Comparison of ENCODE assay signal across 19 mouse cellular contexts in genomic region chr5:117744654-117745178, GRCm38 (mm10). TPM values are rescaled to one million over a fixed set of nuclear protein-coding genes. Genes with fewer than 3 reads are reported as not detected.
A peak's percentile ranks its signal among the peaks of the same experiment; 100 is the strongest.
DNase-seq lines count a peak whose midpoint lies in the region; ATAC-seq lines count a peak whose summit lies in the region.
"Had no signal": no experiment of that assay in that cellular context is flagged by ENCODE, and none has a peak within 500 bp of the region (broad histone marks: within the 10 kb centered on the region; RNA-seq: fewer than 3 reads in every experiment).

No protein-coding gene starts in this region.

- H3K4me2 ChIP-seq in intestine, embryonic 14.5 days (ENCODE audit: low read length), result no peak overlapping the region
- no peak overlapping the region for H3K4me2 ChIP-seq in intestine, embryonic 16.5 days (ENCODE audit: low read depth, low read length)
- H3K4me2 ChIP-seq: embryonic facial prominence, embryonic 13.5 days; hindbrain, embryonic 13.5 days; intestine, embryonic 15.5 days; liver, embryonic 12.5 days; lung, embryonic 14.5 days; midbrain, embryonic 12.5 days; neural tube, embryonic 13.5 days; stomach, embryonic 15.5 days had no signal

- no peak overlapping the region for H3K9ac ChIP-seq in intestine, embryonic 14.5 days (ENCODE audit: low read length)
- H3K9ac ChIP-seq in intestine, embryonic 16.5 days (ENCODE audit: low read depth, low read length), result no peak overlapping the region
- H3K9ac ChIP-seq: embryonic facial prominence, embryonic 13.5 days; hindbrain, embryonic 13.5 days; intestine, embryonic 15.5 days; liver, embryonic 12.5 days; lung, embryonic 14.5 days; midbrain, embryonic 12.5 days; neural tube, embryonic 13.5 days; stomach, embryonic 15.5 days had no signal

- 0 out of 2 replicates have a peak, but pooled peaks have one; percentile 50 for ATAC-seq in intestine, embryonic 14.5 days (replicated peaks; ENCODE audit: low FRiP score, low TSS enrichment, low read depth)
- ATAC-seq in intestine, embryonic 16.5 days, result no peak
- ATAC-seq: intestine, embryonic 15.5 days; liver, embryonic 12.5 days had no signal

- H3K27me3 ChIP-seq in intestine, embryonic 14.5 days (replicated peaks; ENCODE audit: control insufficient read depth, insufficient read depth, low read length), result no peaks in the 10 kb centered on the region
- no peaks in the 10 kb centered on the region for H3K27me3 ChIP-seq in intestine, embryonic 16.5 days (replicated peaks; ENCODE audit: control insufficient read depth, insufficient read depth, low read length)
- H3K27me3 ChIP-seq: embryonic facial prominence, embryonic 13.5 days; intestine, embryonic 15.5 days; liver, embryonic 12.5 days; midbrain, embryonic 12.5 days; neural tube, embryonic 13.5 days; stomach, embryonic 15.5 days had no signal

- no peak overlapping the region for H3K4me3 ChIP-seq in intestine, embryonic 14.5 days (ENCODE audit: low read depth, low read length)
- no peak overlapping the region for H3K4me3 ChIP-seq in intestine, embryonic 16.5 days (ENCODE audit: low read length)
- H3K4me3 ChIP-seq: embryonic facial prominence, embryonic 13.5 days; hindbrain, embryonic 13.5 days; intestine, embryonic 15.5 days; liver, embryonic 12.5 days; midbrain, embryonic 12.5 days; neural tube, embryonic 13.5 days; stomach, embryonic 15.5 days had no signal

- no peaks in the 10 kb centered on the region for H3K9me3 ChIP-seq in intestine, embryonic 14.5 days (ENCODE audit: control insufficient read depth, low read length)
- H3K9me3 ChIP-seq in intestine, embryonic 16.5 days (ENCODE audit: control insufficient read depth, low read length), result no peaks in the 10 kb centered on the region
- H3K9me3 ChIP-seq: embryonic facial prominence, embryonic 13.5 days; hindbrain, embryonic 13.5 days; intestine, embryonic 15.5 days; liver, embryonic 12.5 days; midbrain, embryonic 12.5 days; neural tube, embryonic 13.5 days; stomach, embryonic 15.5 days had no signal

- H3K27ac ChIP-seq in intestine, embryonic 14.5 days (ENCODE audit: low read depth), result no peak overlapping the region
- no peak overlapping the region for H3K27ac ChIP-seq in intestine, embryonic 16.5 days (ENCODE audit: low read length)
- H3K27ac ChIP-seq: embryonic facial prominence, embryonic 13.5 days; hindbrain, embryonic 13.5 days; intestine, embryonic 15.5 days; liver, embryonic 12.5 days; midbrain, embryonic 12.5 days; neural tube, embryonic 13.5 days; stomach, embryonic 15.5 days had no signal

- 67% methylated on average over 11 of the region's 11 CpGs for WGBS in intestine, embryonic 14.5 days
- 56% methylated on average over 11 of the region's 11 CpGs for WGBS in intestine, embryonic 16.5 days

- H3K4me1 ChIP-seq in intestine, embryonic 14.5 days (replicated peaks; ENCODE audit: control insufficient read depth, insufficient read depth, low read length), result no peaks in the 10 kb centered on the region
- no peaks in the 10 kb centered on the region for H3K4me1 ChIP-seq in intestine, embryonic 16.5 days (ENCODE audit: control insufficient read depth, insufficient read depth, low read length)
- H3K4me1 ChIP-seq: intestine, embryonic 15.5 days; liver, embryonic 12.5 days; stomach, embryonic 15.5 days had no signal

- intact Hi-C loops in left cerebral cortex, postnatal 4 days (cut with DNase I), result no loop called here

- no peaks in the 10 kb centered on the region for H3K36me3 ChIP-seq in intestine, embryonic 14.5 days (ENCODE audit: control insufficient read depth, insufficient read depth, low read length)
- no peaks in the 10 kb centered on the region for H3K36me3 ChIP-seq in intestine, embryonic 16.5 days (ENCODE audit: control insufficient read depth, insufficient read depth, low read length)
- H3K36me3 ChIP-seq: embryonic facial prominence, embryonic 13.5 days; hindbrain, embryonic 13.5 days; intestine, embryonic 15.5 days; liver, embryonic 12.5 days; midbrain, embryonic 12.5 days; neural tube, embryonic 13.5 days; stomach, embryonic 15.5 days had no signal

- no peak for DNase-seq in intestine, embryonic 14.5 days (ENCODE audit: low spot score)
- DNase-seq in left cerebral cortex, adult 18-20 months (ENCODE audit: low spot score in 2 of 2), result peak; percentile 18 to 23
- DNase-seq in left cerebral cortex, postnatal 4 days, result no peak
- peak; percentile 4 for DNase-seq in urinary bladder, postnatal 14 days (ENCODE audit: low spot score)
- DNase-seq in urinary bladder, adult 18-20 months (ENCODE audit: low spot score in 2 of 2), result no peak
- no peak for DNase-seq in thymus, postnatal 36 days
- DNase-seq: cerebellum, adult 9-11 months; gastrocnemius, postnatal 36 days; heart, postnatal 10 days; lung, embryonic 14.5 days; lung, postnatal 4 days had no signal

RNA-seq across cellular contexts. Expression of gene Nos1, which starts 36.1 kb away (rescaled TPM):
- 0.88 and 1.0 TPM in 2 replicates for polyA plus RNA-seq in intestine, embryonic 14.5 days (2014; fragmentation: Nextera tagmentation; extraction: Ambion mirVana)
- polyA plus RNA-seq in intestine, embryonic 16.5 days (2015; fragmentation: Nextera tagmentation; extraction: Ambion mirVana), result 0.89 and 0.92 TPM in 2 replicates
- 10 to 100 TPM; 32.2 to 35.5 TPM for total RNA-seq in left cerebral cortex, adult 18-20 months (2021)
- total RNA-seq in left cerebral cortex, postnatal 4 days (2021), result 10 to 100 TPM; 36.0 to 42.2 TPM

Comparison
In these comparisons a context has a peak if more than half of its experiments do, and no peak if none do; other contexts are left out.
1. DNase-seq: peak in left cerebral cortex, adult 18-20 months (2 of 2) and urinary bladder, postnatal 14 days (single experiment); none in intestine, embryonic 14.5 days (single experiment), left cerebral cortex, postnatal 4 days (single experiment), urinary bladder, adult 18-20 months (0 of 2) and thymus, postnatal 36 days (0 of 2).